Mouse (Mus musculus): ENCODE results near the gene Hoxd9. TPM values are rescaled to one million over a fixed set of nuclear protein-coding genes. Genes with fewer than 3 reads are reported as not detected.

Gene Hoxd9
- polyA plus RNA-seq, 1 experiment from 2014 or later = not detected

- Histone ChIP-seq H3K36me3 (no peaks in the 10 kb centered on the region), H3K4me1 (peaks cover 7% of the 10 kb centered on the region), H3K9me3 (no peaks in the 10 kb centered on the region), H3K9ac (replicated peaks) (no peak overlapping the region), H3K4me2 (replicated peaks) (no peak overlapping the region), H3K27ac (replicated peaks) (no peak overlapping the region), H3K4me3 (no peak overlapping the region), H3K27me3 (peaks cover 98% of the 10 kb centered on the region)
- 1% methylated on average over 7 of the region's 7 CpGs for WGBS
- ATAC-seq (replicated peaks) = no peak
These were observed 40.1 kb downstream of the Hoxd9 start for GRCm38 (mm10) chr2:74737578-74738070.

- Histone ChIP-seq H3K27ac (replicated peaks) (no peak overlapping the region), H3K4me2 (replicated peaks) (no peak overlapping the region)
- under 1% methylated on average over 20 of the region's 20 CpGs for WGBS
These were observed 41.3 kb downstream of the Hoxd9 start for GRCm38 (mm10) chr2:74738623-74739475.

GRCm38 (mm10) chr2:74739476-74739800 lies 41.9 kb downstream of the Hoxd9 start:
- ATAC-seq (replicated peaks) = no peak
- Histone ChIP-seq H3K4me1 (peaks cover 4% of the 10 kb centered on the region; the same call in 1 of the 2 replicates), H3K4me3 (no peak overlapping the region), H3K27me3 (peaks cover 97% of the 10 kb centered on the region), H3K36me3 (no peaks in the 10 kb centered on the region), H3K27ac (replicated peaks) (no peak overlapping the region), H3K9ac (replicated peaks) (no peak overlapping the region), H3K4me2 (replicated peaks) (no peak overlapping the region), H3K9me3 (no peaks in the 10 kb centered on the region)
- WGBS = 3% methylated on average over 2 of the region's 2 CpGs

More at GRCm38 (mm10) chr2:74738623-74739475, 41.3 kb downstream of the Hoxd9 start:
- Histone ChIP-seq H3K36me3 (no peaks in the 10 kb centered on the region), H3K4me3 (no peak overlapping the region), H3K4me1 (peaks cover 4% of the 10 kb centered on the region; the same call in 1 of the 2 replicates), H3K9ac (replicated peaks) (no peak overlapping the region), H3K27me3 (peaks cover 97% of the 10 kb centered on the region), H3K9me3 (no peaks in the 10 kb centered on the region)
- ATAC-seq (replicated peaks) = no peak

- peaks cover 97% of the 10 kb centered on the region for H3K27me3 ChIP-seq
- H3K4me1 ChIP-seq = peaks cover 4% of the 10 kb centered on the region; the same call in 1 of the 2 replicates
- no peaks in the 10 kb centered on the region for H3K9me3 ChIP-seq
- H3K27ac ChIP-seq (replicated peaks) = no peak overlapping the region
- no peaks in the 10 kb centered on the region for H3K36me3 ChIP-seq
- WGBS = under 1% methylated on average over 14 of the region's 14 CpGs
- H3K9ac ChIP-seq (replicated peaks) = no peak overlapping the region
- no peak overlapping the region for H3K4me3 ChIP-seq
- H3K4me2 ChIP-seq (replicated peaks) = no peak overlapping the region
- ATAC-seq (replicated peaks) = no peak
These were observed 42.3 kb downstream of the Hoxd9 start for GRCm38 (mm10) chr2:74739869-74740268.

- no peak for ATAC-seq (replicated peaks)
- Histone ChIP-seq H3K4me2 (replicated peaks) (no peak overlapping the region), H3K4me1 (peaks cover 4% of the 10 kb centered on the region; the same call in 1 of the 2 replicates), H3K27me3 (peaks cover 97% of the 10 kb centered on the region), H3K36me3 (no peaks in the 10 kb centered on the region), H3K9ac (replicated peaks) (no peak overlapping the region), H3K9me3 (no peaks in the 10 kb centered on the region), H3K4me3 (no peak overlapping the region), H3K27ac (replicated peaks) (no peak overlapping the region)
- WGBS = under 1% methylated on average over 43 of the region's 43 CpGs
These were observed 43.0 kb downstream of the Hoxd9 start for GRCm38 (mm10) chr2:74740311-74741091.

- H3K27me3 ChIP-seq = peaks cover 97% of the 10 kb centered on the region
- no peak overlapping the region for H3K27ac ChIP-seq (replicated peaks)
These were observed 43.9 kb downstream of the Hoxd9 start for GRCm38 (mm10) chr2:74741252-74741978.

GRCm38 (mm10) chr2:74741979-74742277 lies 44.4 kb downstream of the Hoxd9 start:
- Histone ChIP-seq H3K9ac (replicated peaks) (no peak overlapping the region), H3K27me3 (peaks cover 97% of the 10 kb centered on the region), H3K27ac (replicated peaks) (no peak overlapping the region), H3K4me2 (replicated peaks) (no peak overlapping the region), H3K4me3 (no peak overlapping the region), H3K36me3 (no peaks in the 10 kb centered on the region), H3K4me1 (no peaks in the 10 kb centered on the region), H3K9me3 (no peaks in the 10 kb centered on the region)
- ATAC-seq (replicated peaks) = no peak

More at GRCm38 (mm10) chr2:74741252-74741978, 43.9 kb downstream of the Hoxd9 start:
- no peak for ATAC-seq (replicated peaks)
- H3K4me2 ChIP-seq (replicated peaks) = no peak overlapping the region
- no peak overlapping the region for H3K9ac ChIP-seq (replicated peaks)
- H3K4me1 ChIP-seq = no peaks in the 10 kb centered on the region
- H3K4me3 ChIP-seq = no peak overlapping the region
- no peaks in the 10 kb centered on the region for H3K36me3 ChIP-seq
- 30% methylated on average over 2 of the region's 3 CpGs for WGBS
- no peaks in the 10 kb centered on the region for H3K9me3 ChIP-seq

- Histone ChIP-seq H3K9me3 (no peaks in the 10 kb centered on the region), H3K4me2 (replicated peaks) (no peak overlapping the region), H3K4me1 (peaks cover 9% of the 10 kb centered on the region), H3K36me3 (no peaks in the 10 kb centered on the region), H3K4me3 (no peak overlapping the region), H3K27me3 (peaks cover 96% of the 10 kb centered on the region), H3K27ac (replicated peaks) (no peak overlapping the region), H3K9ac (replicated peaks) (no peak overlapping the region)
- no peak for ATAC-seq (replicated peaks)
- under 1% methylated on average over 6 of the region's 6 CpGs for WGBS
These were observed 48.2 kb downstream of the Hoxd9 start for GRCm38 (mm10) chr2:74745540-74746297.

- WGBS = 1% methylated on average over 58 of the region's 58 CpGs
- no peak overlapping the region for H3K9ac ChIP-seq (replicated peaks)
These were observed 48.9 kb downstream of the Hoxd9 start for GRCm38 (mm10) chr2:74746298-74746921.

GRCm38 (mm10) chr2:74747006-74747405 lies 49.5 kb downstream of the Hoxd9 start:
- no peak overlapping the region for H3K27ac ChIP-seq (replicated peaks)
- H3K9me3 ChIP-seq = no peaks in the 10 kb centered on the region
- H3K4me2 ChIP-seq (replicated peaks) = no peak overlapping the region
- H3K4me3 ChIP-seq = no peak overlapping the region
- peaks cover 98% of the 10 kb centered on the region for H3K27me3 ChIP-seq
- under 1% methylated on average over 24 of the region's 24 CpGs for WGBS
- ATAC-seq (replicated peaks) = no peak
- no peak overlapping the region for H3K9ac ChIP-seq (replicated peaks)
- no peaks in the 10 kb centered on the region for H3K36me3 ChIP-seq
- peaks cover 9% of the 10 kb centered on the region for H3K4me1 ChIP-seq

More at GRCm38 (mm10) chr2:74746298-74746921, 48.9 kb downstream of the Hoxd9 start:
- 0 out of 2 replicates have a peak overlapping the region, but pooled peaks have one; percentile 4 for H3K4me3 ChIP-seq
- no peaks in the 10 kb centered on the region for H3K36me3 ChIP-seq
- no peak overlapping the region for H3K27ac ChIP-seq (replicated peaks)
- no peaks in the 10 kb centered on the region for H3K9me3 ChIP-seq
- H3K4me1 ChIP-seq = peaks cover 9% of the 10 kb centered on the region
- peaks cover 98% of the 10 kb centered on the region for H3K27me3 ChIP-seq
- ATAC-seq (replicated peaks) = no peak
- no peak overlapping the region for H3K4me2 ChIP-seq (replicated peaks)

- no peak overlapping the region for H3K4me3 ChIP-seq
- H3K27me3 ChIP-seq = peaks cover 96% of the 10 kb centered on the region
- no peak overlapping the region for H3K27ac ChIP-seq (replicated peaks)
- WGBS = 5% methylated on average over 11 of the region's 11 CpGs
- no peaks in the 10 kb centered on the region for H3K9me3 ChIP-seq
- peaks cover 10% of the 10 kb centered on the region for H3K4me1 ChIP-seq
- H3K9ac ChIP-seq (replicated peaks) = no peak overlapping the region
- ATAC-seq (replicated peaks) = no peak
- H3K4me2 ChIP-seq (replicated peaks) = no peak overlapping the region
- no peaks in the 10 kb centered on the region for H3K36me3 ChIP-seq
These were observed 50.2 kb downstream of the Hoxd9 start for GRCm38 (mm10) chr2:74747661-74748141.
